Mouse (Mus musculus) brain, adult 2 months (tissue): ENCODE results near the gene Slc25a12.

ENCODE experiments used
- DNase-seq: peaks from one replicate; pipeline ENCODE4 v3.0.0; 2011; ENCODE audit warnings: low read depth, low spot score

Slc25a12 gene

DNA sequence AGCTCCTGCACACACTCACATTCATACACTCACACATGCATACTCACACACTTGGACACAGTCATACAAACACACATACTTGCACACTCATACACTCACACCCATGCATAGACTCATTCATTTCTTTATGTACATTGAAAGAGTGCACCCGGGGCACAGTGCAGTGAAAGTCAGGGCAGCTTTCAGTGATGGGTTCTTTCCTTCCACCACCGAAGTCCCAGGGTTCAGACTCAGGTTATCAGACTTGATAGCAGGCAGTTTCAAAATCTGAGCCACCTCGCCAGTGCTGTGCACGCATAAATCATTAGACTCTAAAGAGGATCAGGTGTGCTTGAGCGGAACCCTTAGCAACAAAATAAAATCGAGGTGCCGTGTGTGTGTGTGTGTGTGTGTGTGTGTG lies 17.4 kb downstream of the Slc25a12 start:
- DNase-seq = no peak

DNA sequence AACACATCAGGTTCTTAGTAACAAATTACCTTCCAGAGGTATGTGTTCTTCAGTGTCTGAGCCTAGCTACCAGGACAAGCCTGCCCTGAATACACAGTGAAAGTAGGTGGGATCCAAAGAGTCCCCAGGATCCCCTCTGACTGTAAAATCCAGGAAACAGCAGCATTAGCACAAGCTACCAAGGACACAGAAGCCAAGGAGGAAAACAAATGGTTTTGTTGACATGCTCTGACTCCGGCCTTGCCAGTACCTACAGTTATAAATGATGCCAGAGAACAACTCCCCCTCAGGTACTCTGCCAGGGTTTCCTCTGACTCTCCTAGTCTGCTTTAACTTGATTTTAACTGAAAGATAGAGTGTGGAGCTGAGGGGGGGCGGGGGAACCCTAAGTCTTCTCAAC lies 18.0 kb downstream of the Slc25a12 start:
- no peak for DNase-seq

DNA sequence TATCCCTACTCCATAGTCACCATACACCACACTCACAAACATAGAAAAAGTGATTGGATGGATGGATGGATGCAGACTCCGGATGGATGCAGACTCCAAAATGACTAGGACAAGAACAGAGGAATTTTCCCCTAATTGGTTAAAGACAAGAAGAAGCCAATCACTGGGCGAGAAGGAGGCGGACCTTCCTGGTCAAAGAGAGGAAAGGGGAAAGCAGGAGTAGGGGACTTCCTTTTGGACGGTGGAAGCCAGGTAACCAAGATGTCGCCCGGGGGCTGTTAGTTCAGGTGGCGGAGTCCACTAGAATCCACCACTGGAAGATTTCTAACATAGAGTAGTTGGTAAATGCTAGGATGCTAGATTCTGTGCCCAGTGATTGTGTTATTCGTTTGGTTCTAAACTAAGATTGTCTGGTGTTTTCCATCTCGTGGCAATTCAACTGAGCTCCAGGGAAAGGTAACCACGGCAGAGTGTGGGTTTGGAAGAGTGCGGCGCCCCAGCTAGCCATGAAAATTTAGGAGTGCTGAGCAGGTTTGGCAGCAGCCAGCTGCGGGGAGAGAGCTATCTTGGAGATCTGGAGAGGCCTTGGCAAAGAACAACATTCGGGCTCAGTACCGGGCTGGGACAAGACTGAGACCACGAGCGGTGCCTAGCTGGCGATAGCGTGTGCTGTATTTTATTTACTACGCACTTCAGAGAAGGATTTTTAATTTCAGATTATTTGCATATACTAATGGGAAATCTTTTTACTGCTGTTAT lies 19.6 kb downstream of the Slc25a12 start:
- DNase-seq = no peak

DNA sequence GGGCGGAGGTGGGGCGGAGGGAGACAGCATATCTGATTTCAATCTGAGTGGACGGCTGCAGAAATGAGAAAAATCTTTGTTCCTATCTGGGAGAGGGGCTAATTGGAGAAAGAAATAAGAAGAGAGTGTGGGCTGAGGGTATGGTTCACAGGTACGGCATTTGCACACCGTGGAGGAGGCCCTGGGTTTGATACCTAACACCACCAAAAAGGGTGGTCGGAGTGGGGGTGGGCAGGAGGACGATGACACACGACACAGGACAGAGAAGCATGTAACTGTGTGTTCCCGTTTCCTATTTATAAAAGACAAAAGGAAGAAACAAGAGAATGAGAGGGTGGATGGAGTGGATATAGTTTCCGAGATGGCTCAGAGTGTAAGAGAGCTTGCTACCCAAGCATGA lies 20.4 kb downstream of the Slc25a12 start:
- DNase-seq = no peak

DNA sequence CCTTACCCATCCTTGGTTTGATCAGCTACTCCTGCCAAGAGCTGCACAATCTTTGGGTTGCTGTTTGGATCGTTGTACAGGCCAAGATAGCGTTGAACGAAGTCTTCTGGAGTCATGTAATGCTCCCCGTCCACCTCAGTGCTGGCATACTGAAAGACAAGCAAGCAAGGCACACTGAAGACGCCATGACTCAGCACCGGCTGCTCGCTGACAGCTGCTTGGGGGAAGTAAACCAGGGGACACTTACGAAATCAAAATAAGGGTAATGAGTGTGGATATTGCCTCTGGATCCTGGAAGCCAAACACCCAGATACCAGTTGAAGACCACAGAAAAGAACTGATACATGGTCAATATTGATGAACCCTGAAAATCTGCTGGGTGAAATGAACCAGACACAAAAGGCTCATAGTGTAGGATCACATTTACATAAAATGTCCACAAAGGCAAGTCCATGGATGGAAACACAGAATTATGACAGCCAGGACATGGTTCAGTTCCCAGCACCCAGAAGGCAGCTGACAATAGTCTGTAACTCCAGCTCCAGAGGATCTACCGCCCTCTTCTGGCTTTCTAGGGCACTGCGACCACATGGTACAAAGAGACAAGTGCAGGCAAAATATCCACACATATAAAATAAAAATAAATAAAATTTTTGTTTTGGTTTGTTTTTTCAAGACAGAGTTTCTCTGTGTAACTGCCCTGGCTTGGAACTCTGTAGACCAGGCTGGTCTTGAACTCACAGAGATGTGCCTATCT lies 23.5 kb downstream of the Slc25a12 start:
- DNase-seq = peak; percentile 63

DNA sequence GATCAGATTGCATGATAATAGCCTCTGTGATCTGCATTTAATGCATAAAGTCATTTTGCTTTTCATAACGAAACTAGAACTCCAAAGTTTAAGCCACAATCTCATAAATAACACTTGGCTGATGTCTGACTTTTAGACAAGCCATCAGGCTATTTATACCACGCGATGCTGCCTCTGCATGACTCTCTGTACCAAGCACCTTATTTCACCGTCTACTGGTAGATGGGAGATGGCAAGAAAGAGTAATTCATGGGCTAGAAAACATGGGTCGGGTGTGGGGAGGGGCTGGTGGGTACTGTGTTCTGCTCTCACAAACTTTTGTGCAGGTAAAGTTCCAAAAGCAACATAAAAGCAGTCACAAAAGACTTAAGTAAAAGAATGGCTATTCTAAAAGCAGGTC lies 27.4 kb downstream of the Slc25a12 start:
- no peak for DNase-seq

DNA sequence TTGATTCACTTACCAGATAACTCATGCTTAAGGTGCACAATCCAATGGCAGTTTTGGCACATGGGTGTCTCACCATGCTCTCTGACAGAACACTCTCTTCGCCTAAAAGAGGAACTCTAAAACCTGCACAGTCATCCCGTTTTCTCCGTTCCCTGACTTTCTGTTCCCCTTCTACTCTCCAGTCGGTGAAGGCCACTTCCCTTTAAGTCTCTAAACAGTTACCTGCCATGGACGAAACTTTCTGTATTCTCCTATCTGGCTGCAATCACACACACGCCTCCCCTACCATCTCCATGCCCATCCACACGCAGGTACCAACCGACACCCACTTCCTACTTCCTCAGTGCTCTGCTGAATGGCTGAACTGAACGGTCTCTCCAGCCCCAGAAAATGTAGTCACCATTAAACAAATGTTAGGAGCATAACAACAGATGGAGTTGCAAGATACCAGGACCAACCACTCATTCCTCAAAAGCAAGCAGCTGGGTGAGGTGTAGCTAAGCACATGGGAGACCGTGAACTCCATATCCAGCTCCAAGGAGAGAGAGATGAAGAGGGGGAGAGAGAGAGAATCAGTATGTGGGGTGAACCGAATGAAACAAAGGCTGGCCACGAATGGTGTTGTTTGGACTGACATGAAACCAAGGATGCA lies 29.3 kb downstream of the Slc25a12 start:
- DNase-seq = peak; percentile 38

DNA sequence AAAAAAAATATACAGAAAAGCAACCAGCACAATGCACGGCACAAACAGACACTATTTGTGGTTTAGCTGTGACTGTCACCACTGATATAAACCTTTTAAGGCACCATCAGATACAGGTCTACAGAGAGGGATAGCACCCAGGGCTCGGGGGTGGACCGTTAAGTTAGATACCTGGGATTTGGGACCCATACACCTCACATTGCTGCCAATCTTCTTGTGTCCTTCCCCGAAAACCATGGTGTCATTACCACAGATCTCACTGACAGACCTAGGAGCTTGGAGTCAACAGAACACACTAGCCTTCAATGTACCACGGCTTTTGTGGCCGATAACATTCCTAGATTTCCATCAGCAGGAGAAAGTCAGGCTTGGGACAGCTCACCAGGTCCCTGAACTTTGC lies 30.9 kb downstream of the Slc25a12 start:
- DNase-seq = no peak

DNA sequence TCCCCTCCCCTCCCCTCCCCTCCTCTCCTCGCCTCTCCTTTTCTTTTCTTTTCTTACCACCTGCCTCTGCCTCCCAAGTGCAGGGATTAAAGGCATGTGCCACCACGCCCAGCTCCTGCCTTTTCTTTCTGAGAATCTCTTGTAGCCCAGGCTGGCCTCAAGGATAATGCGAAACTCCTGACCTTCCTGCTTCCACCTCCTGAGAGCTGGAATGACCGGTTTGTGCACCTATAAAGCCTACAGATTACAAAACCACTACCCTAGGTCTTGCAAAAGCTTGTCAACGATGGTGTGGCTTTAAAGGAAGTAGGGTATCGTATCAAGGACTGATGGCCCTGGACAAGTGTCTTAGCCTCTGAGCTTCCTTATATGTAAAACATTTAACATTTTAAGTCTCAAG lies 31.3 kb downstream of the Slc25a12 start:
- no peak for DNase-seq

DNA sequence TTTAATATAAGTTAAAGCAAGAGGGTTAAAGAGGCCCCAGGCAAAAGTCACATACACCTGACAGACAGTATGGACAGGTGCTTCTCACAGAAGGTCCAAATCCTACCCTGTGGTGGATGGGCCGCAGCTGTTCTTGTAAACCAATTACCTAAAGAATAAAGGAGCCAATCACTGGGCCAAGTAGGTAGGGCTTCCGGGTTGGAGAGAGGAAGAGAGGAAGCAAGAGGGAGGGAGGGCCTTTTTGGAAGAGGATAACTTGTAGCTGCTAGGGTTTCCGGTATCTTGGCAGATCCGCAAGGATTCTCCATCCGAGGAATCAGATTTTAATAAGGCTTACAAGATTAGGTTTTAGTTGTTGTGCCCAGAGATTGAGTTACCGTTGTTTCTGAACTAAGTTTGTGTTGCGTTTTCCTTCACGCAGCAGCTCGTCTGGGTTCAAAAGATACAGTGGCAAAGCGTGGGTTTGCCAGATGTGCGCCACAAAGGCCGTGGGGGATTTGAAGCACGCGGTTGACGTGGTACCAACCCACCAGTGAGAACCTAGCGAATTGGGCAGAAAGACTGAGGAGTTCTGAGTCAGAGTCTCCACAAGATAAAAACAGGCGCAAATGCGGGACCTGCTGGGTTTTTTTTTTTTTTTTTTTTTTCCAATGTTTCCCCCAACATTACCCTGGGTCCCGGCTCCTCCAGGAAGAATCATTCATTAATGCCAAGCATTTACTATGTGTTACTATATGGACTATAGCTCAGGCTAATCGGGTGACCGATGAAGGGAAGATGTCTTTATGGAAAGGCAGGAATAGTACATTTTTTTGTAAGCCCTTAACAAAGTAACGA lies 33.3 kb downstream of the Slc25a12 start:
- peak; percentile 60 for DNase-seq

DNA sequence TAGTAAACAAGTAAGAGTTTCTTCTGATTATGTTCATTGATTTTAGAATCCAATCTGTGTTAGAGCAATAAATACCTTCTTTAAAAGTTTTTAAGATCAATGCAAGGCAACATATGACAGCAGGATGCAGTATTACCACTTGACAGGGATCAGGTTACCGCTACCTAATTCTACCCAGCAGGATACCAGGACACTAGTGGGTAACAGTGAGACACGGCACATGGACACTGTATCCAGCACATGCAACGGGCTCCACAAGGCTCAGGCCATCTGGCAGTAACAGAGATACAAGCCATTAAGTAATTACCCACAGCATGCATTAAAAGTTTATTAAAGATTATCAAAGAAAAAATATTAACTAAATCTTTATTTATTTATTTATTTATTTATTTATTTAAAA lies 37.8 kb downstream of the Slc25a12 start:
- no peak for DNase-seq

DNA sequence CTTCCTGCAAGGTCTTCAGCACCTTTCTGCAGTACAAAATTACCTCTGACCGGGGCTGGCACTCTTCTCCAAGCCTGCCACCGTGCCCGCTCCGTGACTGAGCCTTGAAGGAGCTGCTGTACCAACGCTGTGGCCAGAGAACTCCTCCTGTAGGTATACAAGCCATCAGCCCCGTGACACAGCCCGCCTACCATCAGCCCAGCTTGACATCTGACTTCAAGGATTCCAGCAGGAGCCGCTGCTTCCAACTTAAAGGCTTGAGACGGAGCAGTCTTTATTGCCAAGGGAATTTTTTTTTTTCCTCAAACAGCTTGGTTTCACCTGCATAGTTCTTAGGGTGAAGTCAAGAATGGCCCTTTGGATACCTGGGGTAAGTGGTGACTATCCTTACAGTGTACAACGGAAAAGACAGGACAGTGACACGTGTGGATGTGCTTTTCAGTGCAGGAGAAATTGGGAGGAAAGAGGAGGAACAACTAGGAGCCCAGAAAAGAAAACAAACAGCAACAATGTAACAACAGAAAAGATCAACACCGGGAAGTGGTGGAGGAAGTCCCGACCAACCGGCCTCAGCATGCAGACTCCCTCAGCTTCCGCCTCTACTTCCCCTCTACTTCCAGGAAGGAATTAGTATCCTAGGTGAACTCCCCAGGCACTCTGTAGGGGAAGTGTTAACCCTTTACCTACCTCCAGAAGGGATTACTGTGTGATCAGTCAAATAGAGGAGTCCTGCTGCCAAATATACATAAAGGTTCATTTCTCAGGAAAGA lies 39.0 kb downstream of the Slc25a12 start:
- no peak for DNase-seq

DNA sequence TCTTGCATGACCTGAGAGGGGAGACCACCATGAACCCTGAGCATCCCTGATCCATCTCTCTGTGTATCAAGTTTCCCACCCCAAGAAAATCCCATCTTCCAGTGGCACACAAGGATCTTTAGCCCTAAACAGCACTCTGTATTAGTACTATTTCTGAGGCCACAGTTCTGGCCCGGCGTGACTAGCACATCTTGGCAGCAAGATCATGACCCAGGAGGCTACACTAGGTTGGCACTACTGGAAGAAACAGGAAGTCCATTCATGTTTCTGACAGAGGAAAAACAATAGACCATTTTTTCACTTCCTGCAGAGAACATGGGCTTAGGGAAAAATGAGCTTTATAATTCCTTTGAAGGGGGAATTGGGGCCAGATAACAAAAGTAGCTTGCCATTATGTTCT lies 39.8 kb downstream of the Slc25a12 start:
- DNase-seq = peak; percentile 61

DNA sequence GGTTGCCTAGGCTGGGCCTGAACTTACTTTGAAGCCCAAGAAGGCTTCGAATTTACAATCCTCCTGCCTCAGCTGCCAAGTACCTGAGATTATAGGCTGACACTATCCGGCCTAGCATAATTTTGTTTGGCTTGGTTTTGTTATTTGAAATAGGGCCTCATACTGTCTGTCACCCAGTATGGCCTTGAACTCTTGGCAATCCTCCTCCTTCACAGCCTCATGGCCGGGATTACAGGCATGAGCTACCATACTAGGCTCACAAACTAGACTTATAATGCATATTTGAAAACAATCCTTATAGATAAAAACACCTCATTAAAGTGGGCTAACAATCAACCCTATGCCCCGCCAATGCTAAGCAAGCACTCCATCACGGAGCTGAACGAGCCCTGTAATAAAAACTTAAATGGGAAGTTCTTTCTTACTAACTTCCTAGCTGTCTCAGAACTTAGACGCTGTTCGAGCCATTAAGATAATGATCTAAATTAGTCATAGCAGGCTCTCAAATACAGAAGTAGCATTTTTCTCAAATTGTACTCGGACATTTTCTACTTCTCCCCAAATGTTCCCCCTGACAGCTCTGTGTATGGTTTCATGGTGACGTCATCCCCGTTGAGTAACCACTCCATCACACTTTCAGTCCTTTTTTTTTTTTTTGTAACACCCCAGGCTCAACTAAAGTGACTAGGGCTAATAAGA lies 40.6 kb downstream of the Slc25a12 start:
- no peak for DNase-seq

DNA sequence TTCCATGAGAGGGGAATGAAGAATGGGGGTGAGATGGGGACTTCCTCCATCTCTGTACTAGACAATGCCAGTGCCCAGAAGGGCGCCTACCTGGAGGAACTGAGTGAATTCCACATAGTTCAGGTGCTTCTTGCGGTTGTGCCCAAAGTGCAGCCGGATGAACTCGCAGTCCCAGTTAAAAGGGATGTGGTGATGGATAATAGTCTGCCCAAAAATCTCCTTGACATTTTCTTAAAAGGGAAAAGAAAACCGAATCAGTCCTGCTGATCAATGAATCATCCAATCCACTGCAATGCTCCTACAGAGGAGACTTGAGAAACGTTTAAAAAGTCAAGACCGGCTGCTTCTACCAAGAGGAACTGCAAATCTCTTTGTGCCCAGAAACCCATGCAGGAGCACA lies 43.7 kb downstream of the Slc25a12 start:
- no peak for DNase-seq

DNA sequence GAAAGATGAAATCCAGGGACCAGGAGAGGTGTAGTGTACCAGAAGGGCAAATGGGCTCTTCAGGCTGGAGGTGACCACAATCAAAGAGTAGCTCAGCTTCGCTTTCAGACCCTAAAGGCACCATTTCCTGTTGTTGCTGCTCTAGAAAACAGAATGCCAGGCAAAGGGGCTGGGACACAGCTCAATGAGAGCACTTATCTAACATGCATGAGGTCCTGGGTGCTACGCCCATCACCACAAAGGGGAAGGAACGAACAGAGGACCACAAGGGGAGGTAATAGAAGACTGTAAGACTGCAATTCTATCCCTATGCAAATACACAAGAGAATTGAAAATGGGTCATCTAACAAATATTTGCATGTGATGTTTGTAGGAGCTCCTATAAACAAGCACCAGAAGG lies 46.1 kb downstream of the Slc25a12 start:
- no peak for DNase-seq

DNA sequence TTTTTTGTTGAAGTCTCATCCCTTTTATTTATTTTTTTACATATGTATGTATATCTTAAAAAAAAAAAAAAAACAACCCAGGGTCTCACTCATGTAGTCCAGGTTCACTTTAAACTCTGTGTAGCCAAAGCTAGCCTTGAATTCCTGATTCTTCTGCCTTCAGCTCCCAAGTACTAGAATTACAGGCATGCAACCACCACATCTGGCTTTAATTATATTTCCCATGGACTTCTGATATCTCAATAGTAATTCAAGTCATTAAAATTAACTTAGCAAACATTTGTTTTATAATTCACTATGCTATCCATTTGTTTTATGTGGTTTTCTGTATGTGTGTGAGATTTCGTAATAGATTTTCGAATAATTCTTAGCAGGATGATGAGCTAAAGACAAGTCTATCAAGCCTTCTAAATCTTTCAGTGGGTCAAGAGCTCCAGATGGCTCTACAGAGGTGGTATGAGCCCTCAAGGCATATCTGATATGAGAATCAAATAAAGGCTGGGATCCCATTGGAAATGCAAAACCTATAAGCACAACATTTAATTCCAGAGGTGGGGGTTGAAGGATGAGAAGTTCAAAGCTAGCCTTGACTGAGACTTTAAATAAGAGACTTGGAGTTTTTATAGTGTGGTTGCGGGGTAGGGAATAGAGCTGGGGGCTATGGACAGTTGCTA lies 51.3 kb downstream of the Slc25a12 start:
- no peak for DNase-seq

DNA sequence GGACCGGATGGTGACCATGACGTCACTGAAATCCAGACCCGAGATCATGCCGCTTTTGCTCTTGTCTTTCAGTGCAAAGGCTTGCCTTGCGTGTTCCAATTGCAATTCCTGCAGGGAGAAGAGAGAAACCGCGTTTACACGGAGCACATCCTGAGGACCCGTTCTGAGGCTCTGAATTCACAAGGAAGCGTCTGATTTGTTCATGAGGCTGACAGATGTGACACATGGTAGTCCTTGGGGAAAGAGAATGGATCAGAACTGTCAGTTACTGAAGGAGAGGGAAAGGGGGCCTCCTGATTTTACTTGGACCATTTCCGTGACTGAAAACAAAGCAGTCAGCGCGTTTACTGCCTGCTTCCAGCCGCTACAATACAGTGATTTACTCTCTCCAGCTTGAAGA lies 52.5 kb downstream of the Slc25a12 start:
- DNase-seq = no peak

DNA sequence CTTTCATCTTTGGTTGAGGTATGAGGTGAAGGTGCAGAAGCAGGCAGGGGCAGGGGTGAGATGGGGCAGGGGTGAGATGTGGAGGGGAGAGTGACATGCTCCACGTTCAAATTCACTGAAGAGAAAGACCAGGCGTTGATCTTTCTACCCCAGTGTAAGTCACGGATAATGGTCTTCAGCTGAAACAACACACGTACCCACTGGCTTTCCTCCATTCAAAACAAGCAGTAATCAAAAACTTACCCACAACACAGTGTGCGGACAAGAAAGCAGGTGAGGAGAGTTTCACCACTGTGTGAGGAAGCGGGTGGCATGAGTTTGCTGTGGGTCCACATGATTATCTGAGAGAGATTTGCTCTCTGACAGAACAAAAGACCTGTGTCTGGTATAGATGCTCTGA lies 53.5 kb downstream of the Slc25a12 start:
- no peak for DNase-seq

DNA sequence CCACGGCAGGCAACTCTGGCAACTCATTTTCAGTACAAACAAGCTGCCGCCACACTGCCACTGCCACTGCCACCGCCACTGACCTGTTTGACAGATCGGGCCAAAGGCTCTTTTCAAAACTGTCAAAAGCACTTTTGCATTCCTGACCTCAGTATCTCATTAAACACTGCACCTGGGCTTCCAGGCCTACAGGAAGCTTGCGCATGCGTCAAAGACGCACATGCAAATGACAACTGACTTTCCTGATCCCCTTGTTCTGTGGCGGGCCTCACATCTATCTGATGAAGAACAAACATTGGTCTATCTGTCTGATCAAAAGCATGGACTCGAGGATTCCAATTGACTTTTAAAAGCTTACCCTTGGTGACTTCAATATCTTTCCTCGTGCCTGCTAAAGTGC lies 55.5 kb downstream of the Slc25a12 start:
- DNase-seq = no peak
